In the genomic region with DNA sequence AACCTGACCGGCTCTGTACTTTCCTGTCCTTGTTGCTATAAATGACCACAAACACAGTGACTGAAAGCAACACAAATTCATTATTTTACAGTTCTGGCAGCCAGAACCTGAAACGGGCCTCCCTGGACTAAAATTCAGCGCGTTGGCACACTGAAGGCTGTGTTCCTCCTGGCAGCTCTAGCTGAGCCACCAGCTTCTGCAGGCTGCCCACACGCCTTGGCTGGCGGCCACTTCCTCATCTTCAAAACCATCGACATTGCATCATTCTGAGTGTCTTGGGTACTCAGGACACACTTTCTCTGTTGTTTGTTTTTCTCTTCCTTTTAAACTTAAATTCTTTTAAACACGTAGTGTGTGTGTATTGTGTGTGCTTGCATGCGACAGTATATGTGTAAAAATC, we compare ENCODE assay signal across 9 mouse cellular contexts. TPM values are rescaled to one million over a fixed set of nuclear protein-coding genes. Genes with fewer than 3 reads are reported as not detected.
DNase-seq lines count a peak whose midpoint lies in the region; ATAC-seq and TF ChIP-seq lines count a peak whose summit lies in the region.
"Had no signal": no experiment of that assay in that cellular context is flagged by ENCODE, and none has a peak within 500 bp of the region (broad histone marks: within the 10 kb centered on the region; RNA-seq: fewer than 3 reads in every experiment).

No protein-coding gene starts in this region.

- no peak overlapping the region for H3K27ac ChIP-seq in liver, adult 2 months (replicated peaks; ENCODE audit: insufficient read depth, low read depth, low read length)
- no peak overlapping the region for H3K27ac ChIP-seq in liver, embryonic 12.5 days
- peak overlapping the region; percentile 32; the same call in 1 of the 2 replicates for H3K27ac ChIP-seq in forebrain, embryonic 16.5 days (ENCODE audit: low read length)
- no peak overlapping the region for H3K27ac ChIP-seq in thymus, adult 2 months (ENCODE audit: control insufficient read depth, insufficient read depth, low read length)
- H3K27ac ChIP-seq: limb, embryonic 12.5 days had no signal

- DNase-seq in liver, adult 2 months (ENCODE audit: extremely low read depth, low read depth, low spot score) = peak; percentile 9
- peak; percentile 82 to 84 for DNase-seq in adrenal gland, postnatal 36 days
- peak; percentile 5 to 15 for DNase-seq in kidney, postnatal 4 days
- DNase-seq in lung, postnatal 10 days = peak; percentile 26
- DNase-seq in testis, postnatal 10 days (ENCODE audit: low spot score) = peak; percentile 63
- DNase-seq in thymus, adult 2 months = no peak

- WGBS in liver, adult 2 months = 57% methylated on average over 9 of the region's 9 CpGs
- WGBS in liver, embryonic 12.5 days (ENCODE audit: insufficient replicate concordance) = 30% methylated on average over 9 of the region's 9 CpGs
- 50% methylated on average over 9 of the region's 9 CpGs for WGBS in forebrain, embryonic 16.5 days
- 10% methylated on average over 9 of the region's 9 CpGs for WGBS in thymus, adult 2 months

- no peaks in the 10 kb centered on the region for H3K79me2 ChIP-seq in liver, adult 2 months (ENCODE audit: control insufficient read depth, insufficient read depth, low read length)

- H3K9me3 ChIP-seq in liver, embryonic 12.5 days (replicated peaks) = no peaks in the 10 kb centered on the region
- H3K9me3 ChIP-seq in forebrain, embryonic 16.5 days (ENCODE audit: control insufficient read depth, low read length) = no peaks in the 10 kb centered on the region
- H3K9me3 ChIP-seq: limb, embryonic 12.5 days had no signal

- H3K36me3 ChIP-seq in liver, adult 2 months (ENCODE audit: control insufficient read depth, insufficient read depth, low read length) = no peaks in the 10 kb centered on the region
- no peaks in the 10 kb centered on the region for H3K36me3 ChIP-seq in liver, embryonic 12.5 days
- no peaks in the 10 kb centered on the region for H3K36me3 ChIP-seq in forebrain, embryonic 16.5 days (ENCODE audit: control insufficient read depth, insufficient read depth)
- H3K36me3 ChIP-seq in thymus, adult 2 months (ENCODE audit: control insufficient read depth, insufficient read depth, low read length) = no peaks in the 10 kb centered on the region
- H3K36me3 ChIP-seq: limb, embryonic 12.5 days had no signal

- H3K4me2 ChIP-seq in liver, embryonic 12.5 days = no peak overlapping the region
- H3K4me2 ChIP-seq in forebrain, embryonic 16.5 days (ENCODE audit: low read length) = peak overlapping the region; percentile 75

- TF ChIP-seq CTCF in liver, adult 2 months (IDR thresholded peaks at IDR 0.05; ENCODE audit: low read depth, low read length) = no peak
- TF ChIP-seq CTCF in thymus, adult 2 months (IDR thresholded peaks at IDR 0.05; ENCODE audit: borderline replicate concordance, control insufficient read depth, extremely low read depth, insufficient read depth, low read length, poor library complexity) = no peak

- H3K27me3 ChIP-seq in liver, adult 2 months (ENCODE audit: control insufficient read depth, insufficient read depth, low read length) = peaks cover 10% of the 10 kb centered on the region; the same call in 1 of the 2 replicates
- H3K27me3 ChIP-seq in liver, embryonic 12.5 days (replicated peaks) = peaks cover 29% of the 10 kb centered on the region
- no peaks in the 10 kb centered on the region for H3K27me3 ChIP-seq in forebrain, embryonic 16.5 days (replicated peaks; ENCODE audit: control insufficient read depth, insufficient read depth, low read length)
- no peaks in the 10 kb centered on the region for H3K27me3 ChIP-seq in thymus, adult 2 months (ENCODE audit: control insufficient read depth, insufficient read depth, low read length)

- no peak for TF ChIP-seq POLR2A in liver, adult 2 months (IDR thresholded peaks at IDR 0.05; ENCODE audit: extremely low read depth, insufficient read depth, low read length)
- no peak for TF ChIP-seq POLR2A in thymus, adult 2 months (IDR thresholded peaks at IDR 0.05; ENCODE audit: control insufficient read depth, extremely low read depth, insufficient read depth, low read length, poor library complexity)

- ATAC-seq in liver, embryonic 12.5 days = no peak
- no peak for ATAC-seq in forebrain, embryonic 16.5 days

- no peaks in the 10 kb centered on the region for H3K4me1 ChIP-seq in liver, adult 2 months (ENCODE audit: control insufficient read depth, insufficient read depth, low read length)
- H3K4me1 ChIP-seq in liver, embryonic 12.5 days = no peaks in the 10 kb centered on the region; the same call in 1 of the 2 replicates
- H3K4me1 ChIP-seq in forebrain, embryonic 16.5 days (replicated peaks; ENCODE audit: control insufficient read depth, insufficient read depth, low read length) = peaks cover 9% of the 10 kb centered on the region
- no peaks in the 10 kb centered on the region; the same call in 1 of the 2 replicates for H3K4me1 ChIP-seq in thymus, adult 2 months (replicated peaks; ENCODE audit: control insufficient read depth, insufficient read depth, low read length)
- H3K4me1 ChIP-seq: limb, embryonic 12.5 days had no signal

- H3K9ac ChIP-seq in liver, adult 2 months (ENCODE audit: low read depth, low read length) = no peak overlapping the region
- no peak overlapping the region for H3K9ac ChIP-seq in liver, embryonic 12.5 days
- no peak overlapping the region for H3K9ac ChIP-seq in forebrain, embryonic 16.5 days (replicated peaks; ENCODE audit: low read depth, low read length)

- no peak overlapping the region for H3K4me3 ChIP-seq in liver, adult 2 months (ENCODE audit: insufficient read depth, low read depth, low read length)
- no peak overlapping the region for H3K4me3 ChIP-seq in liver, embryonic 12.5 days
- peak overlapping the region; percentile 84 for H3K4me3 ChIP-seq in forebrain, embryonic 16.5 days (replicated peaks; ENCODE audit: low read length)
- H3K4me3 ChIP-seq in thymus, adult 2 months (ENCODE audit: control insufficient read depth, insufficient read depth, low read length) = no peak overlapping the region

RNA-seq across cellular contexts. Expression of gene Slc16a14, which starts 0.7 kb away (rescaled TPM):
- total RNA-seq in liver, adult 2 months (2014; rRNA removed) = not detected in 2 replicates
- polyA plus RNA-seq in liver, adult 2 months (2012; rRNA removed) = not detected in 2 replicates
- polyA plus RNA-seq in liver, embryonic 12.5 days (2016; fragmentation: Nextera tagmentation; extraction: Ambion mirVana) = 0.05 TPM in 1 of 2 replicates, not detected in the other
- 1 to 10 TPM; 3.6 to 4.1 TPM for total RNA-seq in adrenal gland, postnatal 36 days (2021)
- polyA plus RNA-seq in forebrain, embryonic 16.5 days (2015; fragmentation: Nextera tagmentation; extraction: Ambion mirVana) = 8.1 and 10.7 TPM in 2 replicates
- polyA plus RNA-seq in thymus, adult 2 months (2012; rRNA removed) = 0.07 TPM in 1 of 2 replicates, not detected in the other
